Mouse (Mus musculus): ENCODE measurements at regions not wholly inside any gene's neighbourhood (a gene's known extent, or its start where the extent isn't known, plus 50 kb on each side); places are given as distances from the start of the nearest gene placed in this dataset.

DNA sequence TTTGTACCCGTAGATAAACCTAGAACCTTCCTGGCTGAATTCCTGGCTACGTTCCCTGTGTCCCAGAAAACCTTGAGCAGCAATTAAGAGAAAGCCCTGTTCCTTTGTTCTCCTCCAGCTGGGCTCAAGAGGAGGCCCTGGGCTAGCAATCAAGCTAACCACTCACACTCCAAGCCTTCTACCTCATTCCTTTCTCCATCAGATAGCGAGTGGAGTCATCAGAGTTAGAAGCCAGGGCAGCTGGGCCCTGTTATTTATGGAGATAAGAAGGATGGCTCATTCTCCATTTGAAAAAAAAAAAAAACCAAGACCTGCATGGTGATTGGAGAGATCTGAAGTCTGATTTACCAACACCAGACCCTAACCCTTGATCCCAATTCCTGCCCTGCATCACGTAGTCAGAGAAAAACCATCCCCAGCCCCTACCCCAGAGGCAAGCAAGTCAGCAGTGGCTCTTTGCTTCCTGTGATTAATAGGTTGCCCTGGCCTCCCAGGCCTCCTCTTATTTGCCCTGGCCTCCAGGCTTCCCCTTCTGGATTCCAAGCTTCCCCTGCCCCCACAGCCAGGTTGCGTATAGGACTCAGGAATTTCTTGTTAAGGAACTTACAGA, 181.3 kb upstream of the Bcor start:
- ATAC-seq (ENCODE audit: insufficient read depth, low read depth) (no peak), DNase-seq (ENCODE audit: low spot score) (no peak)
- H3K4me1 ChIP-seq (ENCODE audit: control insufficient read depth, insufficient read depth): no peaks in the 10 kb centered on the region
- no peaks in the 10 kb centered on the region for H3K9me3 ChIP-seq (replicated peaks; ENCODE audit: control insufficient read depth, low read length)
- no peak for TF ChIP-seq CTCF (IDR thresholded peaks at IDR 0.05; ENCODE audit: low read depth)
- no peak for TF ChIP-seq EP300 (IDR thresholded peaks at IDR 0.05; ENCODE audit: low read depth)
- no peak overlapping the region for H3K4me3 ChIP-seq (ENCODE audit: low read depth, low read length)
- H3K36me3 ChIP-seq (replicated peaks; ENCODE audit: control insufficient read depth, insufficient read depth, low read length): no peaks in the 10 kb centered on the region
- H3K9ac ChIP-seq (replicated peaks; ENCODE audit: low read depth, low read length): no peak overlapping the region
- no peak overlapping the region for H3K4me2 ChIP-seq (ENCODE audit: low read depth, low read length)
- no peaks in the 10 kb centered on the region for H3K27me3 ChIP-seq (ENCODE audit: control insufficient read depth, insufficient read depth, low read length)
- 64% methylated on average over 5 of the region's 5 CpGs for WGBS
- no peak overlapping the region for H3K27ac ChIP-seq (ENCODE audit: low read depth)

DNA sequence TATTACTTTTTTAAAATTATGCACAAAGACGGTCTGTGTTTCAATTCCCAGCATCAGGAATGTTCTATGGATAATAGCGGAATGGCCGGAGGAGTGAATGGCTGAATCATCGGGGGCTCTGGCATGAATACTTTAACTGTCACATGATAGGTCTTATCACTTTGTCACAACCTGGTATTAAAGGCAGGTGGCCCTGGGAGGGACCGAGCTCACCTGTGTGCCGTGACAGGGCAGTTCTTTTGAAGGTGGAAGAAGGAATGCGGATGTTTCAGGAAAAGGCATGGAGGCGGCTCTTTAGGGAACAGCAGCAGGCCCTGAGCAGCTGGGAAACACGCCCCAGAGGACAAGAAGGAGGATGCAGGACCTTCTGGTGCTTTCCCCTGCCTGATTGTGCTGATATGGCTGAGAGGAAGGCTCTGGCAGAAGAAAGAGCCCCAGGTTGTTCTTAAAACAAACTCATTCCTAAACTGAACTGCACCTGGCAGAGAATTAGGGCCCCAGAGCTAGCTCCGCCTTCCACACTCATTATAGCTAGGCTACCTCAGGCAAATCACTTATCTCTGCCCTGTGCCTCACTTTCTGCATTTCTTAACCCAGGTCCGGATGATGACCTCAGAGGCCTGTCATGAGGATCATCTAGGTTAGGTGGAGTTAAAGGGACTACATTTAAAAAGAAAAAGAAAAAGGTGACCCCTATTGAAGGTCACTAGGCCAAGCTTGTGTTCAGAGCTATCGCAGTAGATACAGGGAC, 184.8 kb upstream of the Bcor start:
- no peaks in the 10 kb centered on the region for H3K36me3 ChIP-seq (replicated peaks; ENCODE audit: control insufficient read depth, insufficient read depth, low read length)
- 77% methylated on average over 12 of the region's 12 CpGs for WGBS
- ATAC-seq (ENCODE audit: insufficient read depth, low read depth): no peak

DNA sequence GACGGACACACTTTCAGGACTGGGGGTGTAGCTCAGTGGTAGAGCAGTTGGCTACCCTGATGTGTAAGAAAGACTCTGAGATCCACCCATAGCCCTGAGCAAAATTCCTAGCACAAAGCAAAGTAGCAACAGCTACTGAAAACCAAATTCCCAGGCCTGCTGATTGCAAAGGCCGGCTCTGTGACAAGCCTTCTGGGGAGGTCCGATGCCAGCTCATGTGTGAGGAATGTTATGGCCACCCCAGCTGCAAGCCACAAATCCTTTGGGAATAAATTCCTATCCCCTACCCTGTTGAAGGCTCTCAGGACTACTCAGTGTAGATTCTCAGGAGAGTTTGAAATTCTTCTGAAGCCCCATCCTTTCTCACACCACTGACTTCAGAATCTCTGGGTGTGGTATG, 186.7 kb upstream of the Bcor start:
- Histone ChIP-seq H3K4me3 (ENCODE audit: low read depth, low read length) (no peak overlapping the region), H3K4me1 (ENCODE audit: control insufficient read depth, insufficient read depth) (no peaks in the 10 kb centered on the region), H3K4me2 (ENCODE audit: low read depth, low read length) (no peak overlapping the region), H3K27me3 (ENCODE audit: control insufficient read depth, insufficient read depth, low read length) (no peaks in the 10 kb centered on the region), H3K9ac (replicated peaks; ENCODE audit: low read depth, low read length) (no peak overlapping the region), H3K27ac (ENCODE audit: low read depth) (no peak overlapping the region), H3K36me3 (replicated peaks; ENCODE audit: control insufficient read depth, insufficient read depth, low read length) (no peaks in the 10 kb centered on the region), H3K9me3 (replicated peaks; ENCODE audit: control insufficient read depth, low read length) (no peaks in the 10 kb centered on the region)
- no peak for TF ChIP-seq CTCF (IDR thresholded peaks at IDR 0.05; ENCODE audit: low read depth)
- no peak for TF ChIP-seq EP300 (IDR thresholded peaks at IDR 0.05; ENCODE audit: low read depth)
- WGBS: 54% methylated on average over 3 of the region's 3 CpGs
- ATAC-seq (ENCODE audit: insufficient read depth, low read depth) (no peak), DNase-seq (ENCODE audit: low spot score) (no peak)

More for the DNA sequence above, 184.8 kb upstream of the Bcor start:
- no peaks in the 10 kb centered on the region for H3K9me3 ChIP-seq (replicated peaks; ENCODE audit: control insufficient read depth, low read length)
- TF ChIP-seq EP300 (IDR thresholded peaks at IDR 0.05; ENCODE audit: low read depth) (no peak), CTCF (IDR thresholded peaks at IDR 0.05; ENCODE audit: low read depth) (no peak)
- H3K9ac ChIP-seq (replicated peaks; ENCODE audit: low read depth, low read length): no peak overlapping the region
- H3K4me1 ChIP-seq (ENCODE audit: control insufficient read depth, insufficient read depth): no peaks in the 10 kb centered on the region
- no peaks in the 10 kb centered on the region for H3K27me3 ChIP-seq (ENCODE audit: control insufficient read depth, insufficient read depth, low read length)
- H3K4me2 ChIP-seq (ENCODE audit: low read depth, low read length): no peak overlapping the region
- no peak overlapping the region for H3K4me3 ChIP-seq (ENCODE audit: low read depth, low read length)
- DNase-seq (ENCODE audit: low spot score): no peak
- H3K27ac ChIP-seq (ENCODE audit: low read depth): no peak overlapping the region

DNA sequence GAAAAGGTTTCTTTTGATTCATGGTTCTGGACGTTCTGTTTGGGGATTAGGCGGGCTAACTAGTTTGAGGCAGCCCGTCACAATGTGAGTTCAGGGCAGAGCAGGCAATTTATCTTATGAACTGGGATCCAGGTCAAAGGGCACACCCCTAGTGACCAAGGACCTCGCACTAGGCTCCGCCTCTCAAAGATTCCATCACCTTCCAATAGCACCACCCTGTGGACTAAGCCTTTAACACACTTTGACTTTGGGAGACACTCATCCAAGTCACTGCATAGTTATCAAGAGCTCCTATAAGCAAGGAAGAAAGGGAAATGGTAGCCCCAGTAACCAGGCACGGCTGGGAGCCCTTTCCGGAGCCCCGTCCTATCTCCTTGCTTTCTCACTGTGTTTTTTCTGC, 188.0 kb upstream of the Bcor start:
- no peak overlapping the region for H3K27ac ChIP-seq (ENCODE audit: low read depth)
- no peak overlapping the region for H3K4me2 ChIP-seq (ENCODE audit: low read depth, low read length)
- H3K36me3 ChIP-seq (replicated peaks; ENCODE audit: control insufficient read depth, insufficient read depth, low read length): no peaks in the 10 kb centered on the region
- DNase-seq (ENCODE audit: low spot score): no peak
- no peaks in the 10 kb centered on the region for H3K27me3 ChIP-seq (ENCODE audit: control insufficient read depth, insufficient read depth, low read length)
- no peak; the same call in 1 of the 2 replicates for TF ChIP-seq CTCF (IDR thresholded peaks at IDR 0.05; ENCODE audit: low read depth)
- no peak for TF ChIP-seq EP300 (IDR thresholded peaks at IDR 0.05; ENCODE audit: low read depth)
- ATAC-seq (ENCODE audit: insufficient read depth, low read depth): no peak
- H3K4me1 ChIP-seq (ENCODE audit: control insufficient read depth, insufficient read depth): no peaks in the 10 kb centered on the region
- WGBS: 61% methylated on average over 8 of the region's 8 CpGs
- H3K9me3 ChIP-seq (replicated peaks; ENCODE audit: control insufficient read depth, low read length): no peaks in the 10 kb centered on the region
- H3K4me3 ChIP-seq (ENCODE audit: low read depth, low read length): no peak overlapping the region
- no peak overlapping the region for H3K9ac ChIP-seq (replicated peaks; ENCODE audit: low read depth, low read length)

DNA sequence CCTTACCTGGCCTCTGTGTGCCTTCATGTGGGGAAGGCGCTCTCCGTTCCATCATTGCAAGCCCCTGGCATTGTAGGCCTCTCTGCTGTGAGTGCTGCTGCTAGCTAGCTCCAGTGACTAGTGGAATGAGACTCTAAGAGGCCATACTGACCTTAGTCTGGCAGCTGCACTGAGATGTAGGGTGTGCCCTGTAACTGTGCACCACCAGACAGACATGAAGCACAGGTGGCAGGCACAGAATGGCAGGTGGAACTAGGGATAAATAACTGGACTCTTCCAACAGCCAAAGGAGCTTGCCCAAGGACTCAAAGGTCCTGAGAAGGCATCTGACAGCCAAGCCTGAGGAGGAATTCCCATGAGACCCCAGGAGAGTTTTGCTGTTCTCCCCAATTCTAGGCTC, 194.7 kb upstream of the Bcor start:
- TF ChIP-seq EP300 (IDR thresholded peaks at IDR 0.05; ENCODE audit: low read depth) (no peak), CTCF (IDR thresholded peaks at IDR 0.05; ENCODE audit: low read depth) (no peak)
- H3K4me1 ChIP-seq (ENCODE audit: control insufficient read depth, insufficient read depth): no peaks in the 10 kb centered on the region
- H3K9me3 ChIP-seq (replicated peaks; ENCODE audit: control insufficient read depth, low read length): no peaks in the 10 kb centered on the region
- H3K4me3 ChIP-seq (ENCODE audit: low read depth, low read length): no peak overlapping the region
- no peaks in the 10 kb centered on the region for H3K36me3 ChIP-seq (replicated peaks; ENCODE audit: control insufficient read depth, insufficient read depth, low read length)
- H3K9ac ChIP-seq (replicated peaks; ENCODE audit: low read depth, low read length): no peak overlapping the region
- DNase-seq (ENCODE audit: low spot score) (no peak), ATAC-seq (ENCODE audit: insufficient read depth, low read depth) (no peak)
- H3K4me2 ChIP-seq (ENCODE audit: low read depth, low read length): no peak overlapping the region
- peaks cover 6% of the 10 kb centered on the region; the same call in 1 of the 2 replicates for H3K27me3 ChIP-seq (ENCODE audit: control insufficient read depth, insufficient read depth, low read length)
- 100% methylated on average over 2 of the region's 2 CpGs for WGBS
- no peak overlapping the region for H3K27ac ChIP-seq (ENCODE audit: low read depth)
